Mouse (Mus musculus): ENCODE results near the gene Tmem95. TPM values are rescaled to one million over a fixed set of nuclear protein-coding genes. Genes with fewer than 3 reads are reported as not detected.
"Not testable (repeated sequence)": the region's sequence is repeated elsewhere in the genome, so short reads cannot be mapped to it uniquely, and the experiment has no call there.

Tmem95 gene
- polyA plus RNA-seq, 1 experiment from 2014 or later = not detected

DNA sequence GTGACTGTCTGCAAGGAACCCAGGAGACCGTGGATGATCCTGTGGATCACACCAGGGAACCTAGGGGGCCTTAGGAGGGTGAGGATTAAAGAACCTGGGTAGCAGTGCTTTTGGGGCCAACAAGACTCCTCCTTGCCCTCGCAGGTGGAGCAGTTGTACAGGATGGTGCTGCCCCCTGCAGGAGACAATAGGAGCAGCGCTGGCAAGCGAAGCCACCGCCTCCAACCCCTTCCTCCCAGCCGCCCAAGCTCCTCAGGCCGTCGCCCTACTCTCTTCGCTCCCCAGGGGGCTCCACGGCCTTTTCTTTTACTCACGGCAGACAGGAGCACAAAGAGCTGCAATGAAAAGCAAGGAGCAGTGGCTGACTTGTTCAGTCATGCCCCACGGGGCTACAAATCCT lies 951 bp downstream of the Tmem95 start:
- H3K36me3 ChIP-seq (ENCODE audit: control insufficient read depth, insufficient read depth, low read length) = no peaks in the 10 kb centered on the region
- H3K27me3 ChIP-seq (replicated peaks; ENCODE audit: control insufficient read depth, insufficient read depth, low read length) = 0 out of 2 replicates have a peak, but pooled peaks cover 5% of the 10 kb centered on the region
- H3K9me3 ChIP-seq (ENCODE audit: control insufficient read depth, low read length) = no peaks in the 10 kb centered on the region
- ATAC-seq = 0 out of 2 replicates have a peak, but pooled peaks have one; percentile 26
- no peak overlapping the region for H3K9ac ChIP-seq (ENCODE audit: low read depth, low read length)
- peak overlapping the region; percentile 36; the same call in 1 of the 2 replicates for H3K4me2 ChIP-seq (ENCODE audit: low read length)
- H3K4me3 ChIP-seq (ENCODE audit: low read length) = 0 out of 2 replicates have a peak overlapping the region, but pooled peaks have one; percentile 7
- WGBS = 2% methylated on average over 12 of the region's 12 CpGs
- H3K27ac ChIP-seq (ENCODE audit: low read depth, low read length) = no peak overlapping the region
- H3K4me1 ChIP-seq (ENCODE audit: control insufficient read depth, insufficient read depth, low read depth, low read length) = peaks cover 6% of the 10 kb centered on the region

DNA sequence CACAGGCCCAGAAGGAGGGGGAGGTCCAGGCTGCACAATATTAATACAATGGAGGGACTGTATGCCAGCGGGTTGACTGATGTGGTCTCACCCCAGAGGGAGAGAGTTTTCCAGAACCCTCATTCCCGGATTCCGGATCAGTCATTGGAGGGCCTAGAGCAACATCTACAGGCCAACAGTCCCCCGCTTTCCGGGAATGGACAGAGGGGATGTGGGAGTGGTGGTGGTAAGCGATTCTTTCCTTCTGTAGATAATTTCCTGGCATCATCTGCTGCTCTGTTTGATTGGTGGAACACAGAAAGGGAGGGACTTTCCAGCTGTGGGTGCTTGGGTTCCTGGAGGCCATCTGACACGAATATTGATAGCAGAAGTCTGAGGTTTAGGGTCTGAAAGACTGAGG lies 1.6 kb downstream of the Tmem95 start:
- H3K27me3 ChIP-seq (replicated peaks; ENCODE audit: control insufficient read depth, insufficient read depth, low read length) = 0 out of 2 replicates have a peak, but pooled peaks cover 3% of the 10 kb centered on the region
- 68% methylated on average over 7 of the region's 7 CpGs for WGBS
- H3K9ac ChIP-seq (ENCODE audit: low read depth, low read length) = no peak overlapping the region
- no peak overlapping the region for H3K4me3 ChIP-seq (ENCODE audit: low read length)
- no peak overlapping the region for H3K4me2 ChIP-seq (ENCODE audit: low read length)
- no peaks in the 10 kb centered on the region for H3K9me3 ChIP-seq (ENCODE audit: control insufficient read depth, low read length)
- no peak overlapping the region for H3K27ac ChIP-seq (ENCODE audit: low read depth, low read length)
- peaks cover 3% of the 10 kb centered on the region for H3K4me1 ChIP-seq (ENCODE audit: control insufficient read depth, insufficient read depth, low read depth, low read length)
- ATAC-seq = no peak
- H3K36me3 ChIP-seq (ENCODE audit: control insufficient read depth, insufficient read depth, low read length) = no peaks in the 10 kb centered on the region

DNA sequence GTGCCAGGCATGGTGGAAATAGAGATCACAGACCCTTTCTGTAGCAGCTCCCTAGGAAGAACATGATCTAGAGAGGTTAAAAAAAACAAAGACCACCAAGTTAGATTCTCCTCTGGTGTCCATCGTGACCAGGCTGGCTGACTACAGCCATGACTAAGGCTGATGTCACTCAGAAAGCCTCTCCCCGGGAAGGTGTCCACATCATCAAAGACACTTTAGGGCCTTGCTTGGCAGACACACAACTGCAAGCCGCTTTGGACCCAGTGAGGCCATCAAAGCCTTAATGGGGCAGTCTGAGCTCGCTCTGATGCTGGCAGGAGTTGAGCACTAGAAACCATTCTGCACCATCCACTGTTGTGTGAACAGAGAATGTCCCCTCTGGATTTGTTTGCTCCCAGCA lies 5.4 kb downstream of the Tmem95 start:
- no peak overlapping the region for H3K4me3 ChIP-seq (ENCODE audit: low read length)
- H3K27me3 ChIP-seq (replicated peaks; ENCODE audit: control insufficient read depth, insufficient read depth, low read length) = no peaks in the 10 kb centered on the region; the same call in 1 of the 2 replicates
- H3K27ac ChIP-seq (ENCODE audit: low read depth, low read length) = no peak overlapping the region
- H3K4me2 ChIP-seq (ENCODE audit: low read length) = no peak overlapping the region
- H3K9me3 ChIP-seq (ENCODE audit: control insufficient read depth, low read length) = no peaks in the 10 kb centered on the region
- ATAC-seq = no peak
- no peaks in the 10 kb centered on the region for H3K36me3 ChIP-seq (ENCODE audit: control insufficient read depth, insufficient read depth, low read length)
- 80% methylated on average over 4 of the region's 4 CpGs for WGBS
- H3K9ac ChIP-seq (ENCODE audit: low read depth, low read length) = no peak overlapping the region
- peaks cover 3% of the 10 kb centered on the region; the same call in 1 of the 2 replicates for H3K4me1 ChIP-seq (ENCODE audit: control insufficient read depth, insufficient read depth, low read depth, low read length)

DNA sequence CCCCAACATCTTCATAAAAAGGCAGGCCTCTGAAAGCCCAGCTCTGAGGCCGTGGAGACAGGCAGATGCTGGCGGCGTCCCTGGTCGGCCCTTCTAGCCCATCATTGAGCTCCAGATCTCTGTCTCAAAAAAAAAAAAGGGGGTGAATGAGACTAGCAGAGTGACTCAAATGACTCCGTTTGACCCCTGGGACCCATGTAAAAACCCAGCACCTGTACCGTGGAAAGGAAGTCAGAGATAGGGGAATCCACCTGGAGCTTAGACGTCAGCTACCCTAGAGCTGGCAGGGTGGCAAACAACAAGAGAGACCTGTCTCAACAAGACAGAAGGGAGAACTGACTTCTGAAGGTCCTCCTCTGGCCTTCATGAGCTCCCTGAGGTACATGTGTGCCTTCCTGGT lies 6.0 kb downstream of the Tmem95 start:
- no peaks in the 10 kb centered on the region for H3K36me3 ChIP-seq (ENCODE audit: control insufficient read depth, insufficient read depth, low read length)
- no peak overlapping the region for H3K9ac ChIP-seq (ENCODE audit: low read depth, low read length)
- no peaks in the 10 kb centered on the region for H3K4me1 ChIP-seq (ENCODE audit: control insufficient read depth, insufficient read depth, low read depth, low read length)
- no peak overlapping the region for H3K4me2 ChIP-seq (ENCODE audit: low read length)
- no peaks in the 10 kb centered on the region; the same call in 1 of the 2 replicates for H3K27me3 ChIP-seq (replicated peaks; ENCODE audit: control insufficient read depth, insufficient read depth, low read length)
- H3K9me3 ChIP-seq (ENCODE audit: control insufficient read depth, low read length) = no peaks in the 10 kb centered on the region
- no peak overlapping the region for H3K27ac ChIP-seq (ENCODE audit: low read depth, low read length)
- no peak for ATAC-seq
- 92% methylated on average over 7 of the region's 7 CpGs for WGBS
- no peak overlapping the region for H3K4me3 ChIP-seq (ENCODE audit: low read length)

DNA sequence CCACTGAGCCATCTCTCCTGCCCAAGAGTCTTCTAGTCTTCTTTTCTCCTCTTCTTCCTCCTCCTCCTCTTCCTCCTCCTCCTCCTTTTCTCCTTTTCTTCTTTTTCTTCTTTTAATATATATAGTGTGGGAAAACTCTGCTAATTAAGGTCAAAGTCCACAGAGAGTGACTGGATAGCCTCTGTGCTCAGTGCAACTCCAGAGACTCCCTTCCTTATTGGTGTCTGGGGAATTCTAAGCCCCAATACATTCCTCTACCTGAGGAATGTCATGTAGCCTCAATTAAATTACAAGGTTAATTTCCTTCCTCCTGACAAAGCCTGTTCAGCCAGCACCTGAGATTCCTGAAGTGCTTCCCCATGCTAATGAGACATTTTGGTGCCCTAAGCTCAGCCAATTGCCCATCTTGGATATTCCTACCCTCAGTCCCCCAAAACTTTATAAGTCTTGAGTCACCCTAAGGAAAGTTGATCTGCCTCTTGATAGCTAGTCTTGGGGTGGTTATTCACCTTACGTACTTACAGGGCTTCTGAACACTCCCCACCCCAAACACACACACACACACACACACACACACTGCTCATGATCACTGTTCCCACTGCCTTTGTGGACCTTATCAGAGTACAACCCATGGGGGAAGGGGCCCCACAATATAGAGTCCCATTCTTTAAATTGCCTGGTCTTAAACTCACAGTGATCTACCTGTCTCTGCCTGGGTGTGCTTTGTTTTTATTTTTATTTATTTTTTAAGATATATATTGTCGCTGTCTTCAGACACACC lies 7.3 kb downstream of the Tmem95 start:
- Histone ChIP-seq H3K4me2 (ENCODE audit: low read length) (no peak overlapping the region), H3K9ac (ENCODE audit: low read depth, low read length) (no peak overlapping the region), H3K4me3 (ENCODE audit: low read length) (no peak overlapping the region), H3K27ac (ENCODE audit: low read depth, low read length) (no peak overlapping the region), H3K4me1 (ENCODE audit: control insufficient read depth, insufficient read depth, low read depth, low read length) (no peaks in the 10 kb centered on the region), H3K36me3 (ENCODE audit: control insufficient read depth, insufficient read depth, low read length) (no peaks in the 10 kb centered on the region), H3K27me3 (replicated peaks; ENCODE audit: control insufficient read depth, insufficient read depth, low read length) (no peaks in the 10 kb centered on the region; the same call in 1 of the 2 replicates), H3K9me3 (ENCODE audit: control insufficient read depth, low read length) (no peaks in the 10 kb centered on the region)
- 94% methylated on average over 2 of the region's 2 CpGs for WGBS
- ATAC-seq = no peak

DNA sequence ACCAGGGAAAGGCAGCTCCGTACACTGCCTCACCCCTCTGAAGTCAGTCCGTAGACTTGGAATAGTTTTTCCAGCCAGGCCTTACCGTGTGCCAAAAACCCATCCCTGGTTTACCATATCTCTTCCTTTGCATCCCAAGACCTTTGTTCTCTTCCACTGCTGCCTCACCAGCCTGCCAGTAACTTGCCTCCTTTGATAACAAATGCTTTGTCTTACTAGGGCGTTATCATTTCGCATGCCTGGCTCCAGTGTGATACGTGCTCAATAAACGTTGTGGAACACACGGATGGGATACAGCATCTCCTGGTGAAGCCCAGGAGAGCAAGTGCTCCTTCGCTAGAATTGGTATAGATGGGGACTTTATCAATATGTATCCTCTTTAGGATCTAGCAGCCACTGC lies 10.5 kb downstream of the Tmem95 start:
- WGBS = 68% methylated on average over 9 of the region's 9 CpGs
- H3K36me3 ChIP-seq (ENCODE audit: control insufficient read depth, insufficient read depth, low read length) = no peaks in the 10 kb centered on the region
- no peak for ATAC-seq

DNA sequence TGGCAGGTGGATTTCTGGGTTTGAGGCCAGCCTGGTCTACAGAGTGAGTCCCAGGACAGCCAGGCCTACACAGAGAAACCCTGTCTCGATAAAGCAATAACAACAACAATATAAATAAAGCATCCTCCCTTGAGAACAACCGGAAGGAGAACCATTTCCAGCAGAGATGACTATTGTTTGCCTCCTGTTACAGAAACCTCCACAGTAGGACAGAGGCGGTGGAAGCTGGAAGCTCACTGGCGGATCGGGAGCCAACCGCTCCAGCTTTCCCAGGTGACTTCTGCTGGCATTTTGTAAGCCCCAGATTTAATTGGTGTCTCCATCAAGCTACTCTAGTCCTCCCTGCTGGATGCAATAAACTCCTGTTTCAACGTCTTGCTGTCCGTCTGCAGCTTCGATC lies 12.3 kb downstream of the Tmem95 start:
- Histone ChIP-seq H3K4me2 (ENCODE audit: low read length) (no peak overlapping the region), H3K9ac (ENCODE audit: low read depth, low read length) (no peak overlapping the region), H3K4me3 (ENCODE audit: low read length) (no peak overlapping the region), H3K27me3 (replicated peaks; ENCODE audit: control insufficient read depth, insufficient read depth, low read length) (no peaks in the 10 kb centered on the region; the same call in 1 of the 2 replicates), H3K9me3 (ENCODE audit: control insufficient read depth, low read length) (no peaks in the 10 kb centered on the region), H3K36me3 (ENCODE audit: control insufficient read depth, insufficient read depth, low read length) (no peaks in the 10 kb centered on the region), H3K27ac (ENCODE audit: low read depth, low read length) (no peak overlapping the region), H3K4me1 (ENCODE audit: control insufficient read depth, insufficient read depth, low read depth, low read length) (no peaks in the 10 kb centered on the region)
- ATAC-seq = no peak
- WGBS = 71% methylated on average over 9 of the region's 9 CpGs

More for the DNA sequence above, 10.5 kb downstream of the Tmem95 start:
- H3K9me3 ChIP-seq (ENCODE audit: control insufficient read depth, low read length) = no peaks in the 10 kb centered on the region
- no peak overlapping the region for H3K4me2 ChIP-seq (ENCODE audit: low read length)
- no peak overlapping the region for H3K9ac ChIP-seq (ENCODE audit: low read depth, low read length)
- H3K27ac ChIP-seq (ENCODE audit: low read depth, low read length) = no peak overlapping the region
- no peak overlapping the region for H3K4me3 ChIP-seq (ENCODE audit: low read length)
- no peaks in the 10 kb centered on the region; the same call in 1 of the 2 replicates for H3K27me3 ChIP-seq (replicated peaks; ENCODE audit: control insufficient read depth, insufficient read depth, low read length)
- H3K4me1 ChIP-seq (ENCODE audit: control insufficient read depth, insufficient read depth, low read depth, low read length) = no peaks in the 10 kb centered on the region

DNA sequence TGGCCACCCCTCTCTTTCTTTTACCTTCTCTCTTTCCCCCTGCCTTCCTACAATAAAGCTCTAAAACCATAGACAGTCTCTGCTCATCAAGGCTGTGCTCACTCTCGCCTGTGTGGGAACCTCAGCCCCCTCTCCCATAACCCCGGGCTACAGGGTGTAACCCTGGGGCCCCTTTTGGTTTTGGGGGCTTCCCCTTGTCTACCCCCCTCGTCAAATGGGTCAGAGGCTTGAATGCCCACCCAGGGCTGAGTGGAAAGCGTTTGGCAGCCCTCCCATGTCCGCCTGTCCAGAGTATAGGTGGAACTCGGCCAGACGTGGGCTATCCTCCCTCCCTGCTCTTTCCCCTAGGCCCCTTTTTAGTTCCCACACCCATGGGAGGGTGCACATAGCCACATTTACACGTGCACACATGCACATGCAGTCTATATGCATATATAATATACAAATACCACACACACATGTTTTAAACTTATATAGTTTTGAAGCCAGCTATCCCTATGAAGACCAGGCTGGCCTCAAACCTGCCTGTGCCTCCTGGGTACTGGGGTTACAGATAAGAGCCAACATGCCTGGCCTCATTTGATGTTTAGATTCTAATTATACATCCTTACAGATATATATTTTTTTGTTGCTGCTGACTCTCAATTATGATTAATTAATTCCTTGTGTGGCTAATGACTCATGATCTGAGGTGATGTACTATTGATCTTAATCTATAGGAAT lies 13.5 kb downstream of the Tmem95 start:
- ATAC-seq = no peak
- Histone ChIP-seq H3K27me3 (replicated peaks; ENCODE audit: control insufficient read depth, insufficient read depth, low read length) (no peaks in the 10 kb centered on the region; the same call in 1 of the 2 replicates), H3K4me1 (ENCODE audit: control insufficient read depth, insufficient read depth, low read depth, low read length) (no peaks in the 10 kb centered on the region), H3K4me2 (ENCODE audit: low read length) (no peak overlapping the region), H3K9me3 (ENCODE audit: control insufficient read depth, low read length) (no peaks in the 10 kb centered on the region), H3K9ac (ENCODE audit: low read depth, low read length) (no peak overlapping the region), H3K36me3 (ENCODE audit: control insufficient read depth, insufficient read depth, low read length) (no peaks in the 10 kb centered on the region), H3K27ac (ENCODE audit: low read depth, low read length) (no peak overlapping the region), H3K4me3 (ENCODE audit: low read length) (no peak overlapping the region)
- WGBS = 50% methylated on average over 8 of the region's 8 CpGs

DNA sequence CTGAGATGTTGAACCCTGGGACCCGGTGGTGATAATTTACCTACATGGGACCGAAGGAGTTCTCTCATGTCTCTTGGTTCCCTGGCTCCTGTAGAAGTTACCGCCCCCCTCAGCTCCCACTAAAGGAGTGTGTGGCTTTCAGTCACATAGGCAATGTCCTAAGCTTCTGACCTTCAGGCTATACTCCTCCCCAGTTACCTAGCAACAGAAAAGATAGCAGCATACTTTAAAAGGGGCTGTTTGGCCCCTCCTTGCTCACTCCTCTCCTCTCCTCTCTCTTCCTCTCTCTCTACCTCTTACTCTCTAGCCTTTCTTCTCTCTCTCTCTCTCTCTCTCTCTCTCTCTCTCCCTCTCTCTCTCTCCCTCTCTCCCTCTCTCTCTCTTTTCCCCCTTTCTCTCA lies 14.1 kb downstream of the Tmem95 start:
- H3K36me3 ChIP-seq (ENCODE audit: control insufficient read depth, insufficient read depth, low read length); H3K27ac ChIP-seq (ENCODE audit: low read depth, low read length); H3K9me3 ChIP-seq (ENCODE audit: control insufficient read depth, low read length); H3K9ac ChIP-seq (ENCODE audit: low read depth, low read length); ATAC-seq; H3K27me3 ChIP-seq (replicated peaks; ENCODE audit: control insufficient read depth, insufficient read depth, low read length); H3K4me3 ChIP-seq (ENCODE audit: low read length); H3K4me2 ChIP-seq (ENCODE audit: low read length); H3K4me1 ChIP-seq (ENCODE audit: control insufficient read depth, insufficient read depth, low read depth, low read length): not testable (repeated sequence)
- 74% methylated on average over 3 of the region's 3 CpGs for WGBS
